Mouse (Mus musculus) midbrain, embryonic 14.5 days (tissue): ENCODE data around the gene Pus7l. TPM values are rescaled to one million over a fixed set of nuclear protein-coding genes. Genes with fewer than 3 reads are reported as not detected.

ENCODE experiments used
- ATAC-seq: fragments of 200-750 bp; cut with Nextera tagmentation; 2 replicates; pipeline ENCODE4 v1.8.0; 2017; ENCODE audit warnings: moderate number of reproducible peaks, moderate library complexity; ENCODE audit not compliant: low FRiP score, low TSS enrichment
- DNase-seq: peaks from one replicate; pipeline ENCODE4 v3.0.0-alpha.2; 2015
- H3K27ac ChIP-seq: fragments of 300-500 bp; sonication (generic); replicated peaks from 2 replicates; pipeline ENCODE4 v1.5.1; 2014; ENCODE audit warnings: mild to moderate bottlenecking, low read depth, low read length, moderate library complexity
- H3K27me3 ChIP-seq: fragments of 300-500 bp; sonication (generic); 2 replicates; pipeline ENCODE4 v1.6.1; 2014; ENCODE audit warnings: low read length, control low read depth, mixed read lengths; ENCODE audit not compliant: control insufficient read depth, insufficient read depth
- H3K36me3 ChIP-seq: fragments of 300-500 bp; sonication (generic); 2 replicates; pipeline ENCODE4 v1.6.1; 2014; ENCODE audit warnings: low read length, control low read depth; ENCODE audit not compliant: control insufficient read depth, insufficient read depth
- H3K4me1 ChIP-seq: fragments of 300-500 bp; sonication (generic); 2 replicates; pipeline ENCODE4 v1.6.1; 2014; ENCODE audit warnings: mild to moderate bottlenecking, antibody characterized with exemption, low read length, control low read depth; ENCODE audit not compliant: control insufficient read depth, insufficient read depth
- H3K4me2 ChIP-seq: fragments of 300-500 bp; sonication (generic); 2 replicates; pipeline ENCODE4 v1.6.1; 2014; ENCODE audit warnings: mild to moderate bottlenecking, low read length, moderate library complexity
- H3K4me3 ChIP-seq: fragments of 300-500 bp; sonication (generic); replicated peaks from 2 replicates; pipeline ENCODE4 v1.5.1; 2014; ENCODE audit warnings: low read depth, low read length
- H3K9ac ChIP-seq: fragments of 300-500 bp; sonication (generic); replicated peaks from 2 replicates; pipeline ENCODE4 v1.6.1; 2014; ENCODE audit warnings: mild to moderate bottlenecking, low read length, moderate library complexity
- H3K9me3 ChIP-seq: fragments of 300-500 bp; sonication (generic); 2 replicates; pipeline ENCODE4 v1.6.1; 2016; ENCODE audit warnings: low read length, control low read depth, mixed read lengths; ENCODE audit not compliant: control insufficient read depth
- WGBS: fragments of 180-500 bp; shearing (Covaris S2); extraction: QIAGEN DNeasy Blood & Tissue Kit; methylation state at CpG from one replicate; pipeline ENCODE4 v1.1.7; 2014; 5-methylcytosine and 5-hydroxymethylcytosine counted together
- polyA plus RNA-seq: library from polyadenylated mRNA; unstranded; fragments of >200 nt; fragmentation: Nextera tagmentation; extraction: Ambion mirVana; gene quantifications from 2 replicates; pipeline ENCODE4 v1.2.1, GENCODE M21; 2014

Gene Pus7l
- polyA plus RNA-seq, 1 experiment from 2014 or later: 7.0 TPM

DNA sequence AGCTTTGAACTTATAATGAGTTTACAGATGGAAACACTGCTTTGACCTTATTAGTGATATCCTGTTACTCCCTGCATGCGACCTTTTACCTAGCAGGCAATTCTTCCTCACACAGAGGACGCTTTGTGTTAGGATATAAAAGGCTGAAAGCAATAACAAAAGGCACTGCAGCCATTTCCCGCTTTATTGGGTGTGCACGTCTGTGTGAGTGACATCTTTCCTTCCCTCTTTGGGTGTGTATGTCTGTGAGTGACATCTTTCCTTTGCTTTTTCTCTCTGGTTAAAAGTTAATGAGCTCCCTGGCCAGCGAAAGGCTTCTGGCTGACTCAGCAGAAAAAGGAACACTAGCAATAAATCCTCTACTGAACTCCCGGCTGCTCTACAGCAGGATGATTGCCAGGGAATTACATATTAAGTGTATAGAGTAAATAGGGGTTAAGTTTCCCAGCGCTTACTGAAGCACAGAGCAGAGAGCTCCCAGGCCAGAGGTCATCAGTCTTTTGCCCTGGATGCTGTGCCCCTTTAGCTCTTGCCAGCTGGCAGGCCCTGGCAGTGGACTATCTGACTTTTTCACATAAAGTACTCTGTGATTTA lies 38.8 kb upstream of the Pus7l start:
- Histone ChIP-seq H3K9me3 (no peaks in the 10 kb centered on the region), H3K4me2 (no peak overlapping the region), H3K4me3 (no peak overlapping the region), H3K27ac (no peak overlapping the region), H3K9ac (no peak overlapping the region), H3K27me3 (no peaks in the 10 kb centered on the region), H3K4me1 (no peaks in the 10 kb centered on the region), H3K36me3 (peaks cover 71% of the 10 kb centered on the region)
- DNase-seq (no peak), ATAC-seq (no peak)
- 65% methylated on average over 7 of the region's 7 CpGs for WGBS

DNA sequence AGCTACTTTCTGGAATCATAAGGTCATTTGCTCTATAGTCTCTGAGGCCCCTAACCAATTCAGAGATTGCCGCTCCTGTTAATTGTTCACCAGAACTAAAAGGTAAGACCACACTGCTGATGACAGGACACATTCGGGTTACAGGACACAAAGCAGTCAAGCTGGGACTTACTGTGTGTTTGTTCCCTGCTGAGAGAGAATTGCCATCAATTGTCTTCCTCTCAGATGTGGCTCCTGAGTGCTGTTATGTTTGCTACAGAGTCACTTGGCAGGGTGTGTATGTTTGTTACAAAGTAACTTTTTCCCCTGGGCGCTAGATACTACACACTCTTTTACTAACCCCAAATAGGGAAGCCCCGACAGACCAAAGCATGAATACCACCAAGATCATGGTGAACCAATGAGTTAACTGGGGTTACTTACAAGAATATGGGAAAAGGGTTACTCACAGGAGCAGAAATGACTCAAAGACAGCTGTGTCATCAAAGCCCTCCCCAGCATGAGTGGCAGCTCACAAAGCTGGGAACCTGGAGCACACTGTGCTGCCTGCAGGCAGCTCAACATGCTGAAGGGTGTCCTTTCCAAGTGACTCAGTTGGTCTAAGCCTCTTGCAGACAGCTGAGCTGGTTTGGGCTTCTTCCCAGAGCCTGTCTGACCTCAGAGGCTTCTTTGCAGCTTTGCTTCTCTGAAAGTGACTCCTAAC lies 31.4 kb upstream of the Pus7l start:
- no peaks in the 10 kb centered on the region for H3K27me3 ChIP-seq
- no peaks in the 10 kb centered on the region for H3K4me1 ChIP-seq
- DNase-seq (no peak), ATAC-seq (no peak)
- no peak overlapping the region for H3K4me2 ChIP-seq
- H3K9me3 ChIP-seq: no peaks in the 10 kb centered on the region
- H3K4me3 ChIP-seq: no peak overlapping the region
- WGBS: 78% methylated on average over 4 of the region's 4 CpGs
- no peak overlapping the region for H3K27ac ChIP-seq
- H3K36me3 ChIP-seq: peaks cover 10% of the 10 kb centered on the region
- H3K9ac ChIP-seq: no peak overlapping the region

DNA sequence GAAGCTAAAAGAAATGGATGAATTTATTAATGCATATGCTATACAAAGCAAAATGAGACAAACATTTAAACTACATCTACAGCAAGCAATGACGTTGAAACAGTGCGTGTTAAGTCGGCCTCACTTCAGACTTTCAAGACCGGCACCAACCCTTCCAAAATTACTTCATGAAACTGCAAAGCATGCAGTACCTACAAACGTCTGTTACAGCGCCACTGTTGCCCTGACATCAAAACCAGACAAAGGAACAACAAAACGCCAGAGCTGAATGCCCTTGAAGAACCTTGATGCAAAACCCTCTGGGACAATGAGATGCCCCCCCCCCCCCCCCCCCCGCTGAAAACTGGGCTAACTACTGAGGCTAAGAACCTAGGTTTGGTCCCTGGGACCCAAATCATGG lies 29.4 kb upstream of the Pus7l start:
- Histone ChIP-seq H3K4me1 (no peaks in the 10 kb centered on the region), H3K36me3 (no peaks in the 10 kb centered on the region), H3K27me3 (no peaks in the 10 kb centered on the region), H3K27ac (no peak overlapping the region), H3K9me3 (no peaks in the 10 kb centered on the region), H3K4me2 (no peak overlapping the region), H3K9ac (no peak overlapping the region), H3K4me3 (no peak overlapping the region)
- DNase-seq (no peak), ATAC-seq (no peak)
- 63% methylated on average over 8 of the region's 8 CpGs for WGBS

DNA sequence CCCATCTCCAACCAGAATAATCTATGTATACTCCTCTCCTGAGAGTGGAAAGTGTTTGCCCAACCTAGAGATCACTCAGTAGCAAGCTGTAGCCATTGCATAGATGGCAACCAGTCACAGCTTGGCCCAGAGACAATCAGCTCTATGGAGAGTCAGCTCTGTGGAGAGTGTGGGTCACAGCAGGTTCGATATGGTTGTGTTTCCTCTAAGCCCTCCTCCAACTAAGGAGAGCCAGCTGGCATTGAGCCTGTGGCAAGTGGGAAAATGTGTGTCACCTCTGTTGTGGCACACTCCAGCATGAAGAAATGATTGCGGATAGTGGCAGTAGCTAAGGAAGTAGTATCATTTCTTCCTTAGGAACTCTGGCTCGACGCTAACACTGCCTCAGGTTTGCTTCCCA lies 28.2 kb upstream of the Pus7l start:
- H3K27ac ChIP-seq: no peak overlapping the region
- ATAC-seq (no peak), DNase-seq (no peak)
- no peaks in the 10 kb centered on the region for H3K4me1 ChIP-seq
- H3K27me3 ChIP-seq: no peaks in the 10 kb centered on the region
- no peaks in the 10 kb centered on the region for H3K9me3 ChIP-seq
- no peak overlapping the region for H3K9ac ChIP-seq
- no peak overlapping the region for H3K4me3 ChIP-seq
- WGBS: 94% methylated on average over 4 of the region's 4 CpGs
- H3K36me3 ChIP-seq: no peaks in the 10 kb centered on the region
- no peak overlapping the region for H3K4me2 ChIP-seq

DNA sequence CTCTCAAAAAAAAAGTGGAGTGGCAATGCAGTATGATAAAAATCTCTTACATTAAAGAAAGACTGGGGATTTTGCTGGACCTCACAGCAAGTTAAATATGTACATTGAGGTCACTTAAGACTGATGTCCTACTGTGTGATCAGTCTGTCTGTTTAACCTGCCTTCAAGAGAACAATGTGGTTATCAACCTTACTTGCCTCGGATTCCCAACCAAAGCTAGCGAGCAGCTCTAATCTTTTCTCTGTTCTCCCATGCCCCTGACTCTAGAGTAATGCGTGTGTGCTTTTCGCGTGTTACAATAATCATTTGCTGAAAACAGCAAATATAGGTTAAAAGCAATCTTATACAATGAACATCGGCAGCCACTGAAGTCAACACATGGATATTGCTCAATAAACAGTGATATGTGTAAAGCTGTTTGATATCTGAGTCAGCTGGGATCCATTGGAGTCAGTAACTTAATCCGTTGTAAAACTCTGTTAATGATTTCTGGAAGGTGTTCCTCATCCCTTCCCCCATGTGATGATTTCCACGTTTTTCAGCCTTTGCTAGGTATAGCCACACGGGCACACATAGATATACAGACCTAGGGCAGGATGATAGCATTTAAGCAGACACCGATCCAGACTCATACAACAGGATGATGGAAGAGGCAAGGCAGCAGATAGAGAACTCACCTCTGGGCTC lies 25.3 kb upstream of the Pus7l start:
- no peak overlapping the region for H3K4me3 ChIP-seq
- H3K36me3 ChIP-seq: no peaks in the 10 kb centered on the region
- H3K9ac ChIP-seq: no peak overlapping the region
- H3K27ac ChIP-seq: no peak overlapping the region
- H3K9me3 ChIP-seq: no peaks in the 10 kb centered on the region
- ATAC-seq (no peak), DNase-seq (no peak)
- 90% methylated on average over 10 of the region's 10 CpGs for WGBS
- no peaks in the 10 kb centered on the region for H3K27me3 ChIP-seq
- no peaks in the 10 kb centered on the region for H3K4me1 ChIP-seq
- H3K4me2 ChIP-seq: no peak overlapping the region

DNA sequence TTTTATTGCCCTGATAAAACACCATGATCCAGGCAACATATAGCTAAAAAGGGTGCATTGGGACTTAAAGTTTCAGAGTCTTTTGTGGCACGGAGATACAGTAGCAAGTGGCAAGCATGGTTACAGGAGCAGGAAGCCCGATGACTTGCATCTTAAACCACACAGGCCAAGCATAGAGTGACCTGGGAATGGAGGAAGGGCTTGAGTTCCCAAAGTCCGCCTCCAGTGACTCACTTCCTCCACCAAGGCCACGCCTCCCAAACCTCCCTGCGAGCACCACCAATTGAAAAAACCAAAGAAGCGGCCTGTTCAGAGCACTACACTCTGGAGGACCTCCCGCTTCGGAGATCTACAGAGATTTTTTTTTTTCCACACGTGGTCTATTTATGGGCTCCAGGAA lies 22.5 kb upstream of the Pus7l start:
- Histone ChIP-seq H3K9ac (no peak overlapping the region), H3K4me1 (no peaks in the 10 kb centered on the region), H3K9me3 (no peaks in the 10 kb centered on the region), H3K36me3 (no peaks in the 10 kb centered on the region), H3K4me2 (no peak overlapping the region), H3K27ac (no peak overlapping the region), H3K27me3 (no peaks in the 10 kb centered on the region), H3K4me3 (no peak overlapping the region)
- ATAC-seq (no peak), DNase-seq (no peak)
- WGBS: 88% methylated on average over 9 of the region's 9 CpGs

DNA sequence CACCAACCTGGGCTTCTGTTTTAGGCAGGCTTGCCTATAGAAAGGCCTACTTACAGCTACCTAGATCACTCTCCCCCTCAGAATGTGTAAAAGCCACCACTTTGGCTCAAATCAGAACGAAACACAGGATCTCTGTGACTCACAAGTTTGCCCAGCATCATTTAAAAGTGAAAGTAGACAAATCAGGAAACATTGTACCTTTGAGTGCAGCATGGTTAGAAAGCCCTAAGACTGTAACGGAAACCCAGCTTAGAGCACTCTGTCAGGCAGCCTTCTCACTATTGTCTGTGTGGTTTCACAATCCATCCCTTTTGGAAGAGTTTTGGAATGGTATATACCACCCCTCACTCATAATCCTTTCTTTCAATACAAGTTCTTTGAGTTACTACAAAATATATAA lies 21.6 kb upstream of the Pus7l start:
- ATAC-seq: no peak

DNA sequence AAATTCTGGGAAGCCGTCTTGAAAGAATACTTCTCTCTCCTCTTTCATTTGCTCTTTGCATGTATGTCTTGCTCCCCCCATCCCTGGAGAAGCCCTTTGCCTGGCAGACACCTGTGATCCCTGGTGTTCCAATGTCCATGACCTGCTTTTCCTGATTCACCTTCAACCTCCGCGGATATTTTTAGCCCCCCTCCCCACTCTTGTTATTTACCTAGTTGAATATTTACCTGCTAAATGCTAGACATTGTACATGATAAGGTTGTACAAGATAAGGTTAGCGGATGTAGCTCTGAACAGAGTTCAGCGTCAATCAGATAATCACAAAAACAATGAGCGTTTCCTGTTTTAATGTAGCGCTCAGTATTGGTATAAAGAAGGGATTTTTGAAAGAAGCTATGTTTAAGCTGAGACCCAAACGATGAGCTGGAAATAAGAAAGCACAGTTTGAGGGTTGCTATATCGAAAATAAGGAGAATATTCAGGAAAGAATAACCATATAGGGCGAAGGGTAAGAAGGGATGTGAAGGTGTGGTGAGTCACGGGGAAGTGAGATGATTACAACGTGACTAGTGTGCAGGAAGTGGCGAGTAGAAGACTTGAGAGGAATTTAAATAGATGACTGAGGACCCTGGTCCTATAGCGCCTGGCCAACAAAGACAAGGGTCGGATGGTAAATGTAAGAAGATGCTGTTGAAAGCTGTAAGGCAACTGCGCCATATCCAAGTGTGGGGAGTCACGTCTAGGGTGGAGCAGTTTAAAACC lies 15.7 kb upstream of the Pus7l start:
- DNase-seq (no peak), ATAC-seq (no peak)
- no peak overlapping the region for H3K4me3 ChIP-seq
- H3K4me1 ChIP-seq: no peaks in the 10 kb centered on the region
- 82% methylated on average over 17 of the region's 17 CpGs for WGBS
- no peaks in the 10 kb centered on the region for H3K27me3 ChIP-seq
- no peaks in the 10 kb centered on the region for H3K36me3 ChIP-seq
- H3K9ac ChIP-seq: no peak overlapping the region
- no peaks in the 10 kb centered on the region for H3K9me3 ChIP-seq
- no peak overlapping the region for H3K27ac ChIP-seq
- H3K4me2 ChIP-seq: no peak overlapping the region

More for the DNA sequence above, 21.6 kb upstream of the Pus7l start:
- no peaks in the 10 kb centered on the region for H3K36me3 ChIP-seq
- 91% methylated on average over 2 of the region's 2 CpGs for WGBS
- H3K4me2 ChIP-seq: no peak overlapping the region
- H3K4me3 ChIP-seq: no peak overlapping the region
- no peak for DNase-seq
- H3K27me3 ChIP-seq: no peaks in the 10 kb centered on the region
- no peak overlapping the region for H3K9ac ChIP-seq
- H3K27ac ChIP-seq: no peak overlapping the region
- H3K9me3 ChIP-seq: no peaks in the 10 kb centered on the region
- H3K4me1 ChIP-seq: no peaks in the 10 kb centered on the region
